Mouse (Mus musculus): ENCODE data around the gene Gm3233. TPM values are rescaled to one million over a fixed set of nuclear protein-coding genes. Genes with fewer than 3 reads are reported as not detected.
"Not testable (repeated sequence)": the region's sequence is repeated elsewhere in the genome, so short reads cannot be mapped to it uniquely, and the experiment has no call there.

Gm3233 gene
- not detected in 2 replicates for polyA plus RNA-seq (2012; ENCODE audit: insufficient read depth, insufficient read length, low replicate concordance, missing spikeins)

DNA sequence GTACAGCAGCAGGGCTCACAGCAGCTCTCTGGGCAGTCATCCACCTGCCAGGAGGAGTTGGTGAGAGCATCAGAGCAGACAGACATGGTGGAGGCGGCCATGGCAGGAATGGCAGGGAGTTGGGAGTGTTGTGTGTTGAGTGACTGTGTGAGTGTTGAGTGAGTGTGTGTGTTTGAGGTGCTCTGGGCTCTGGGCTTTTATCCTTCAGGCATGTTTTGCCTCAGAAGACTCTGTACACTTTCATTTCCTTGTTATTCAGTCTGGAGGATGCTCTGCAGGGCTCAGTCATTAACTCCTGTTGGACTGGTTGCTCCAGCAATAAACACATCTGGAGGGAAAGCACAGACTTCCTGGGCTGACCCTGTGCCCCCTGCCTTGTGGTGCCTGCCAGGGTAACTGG lies at the start of gene Gm3233:
Gm3233 (minus strand) TSS at position 101 of the 400 bp plus-strand sequence.
- not testable (repeated sequence) for H3K4me3 ChIP-seq (ENCODE audit: insufficient read depth, low read depth, low read length); H3K27ac ChIP-seq (ENCODE audit: insufficient read depth, low read depth, low read length); H3K4me1 ChIP-seq (ENCODE audit: control insufficient read depth, insufficient read depth, low read length)
- no CpG with 5 or more reads among the region's 1 CpGs for WGBS

- no peak overlapping the region for H3K4me3 ChIP-seq (ENCODE audit: insufficient read depth, low read depth, low read length)
- WGBS, result 87% methylated on average over 3 of the region's 3 CpGs
- H3K4me1 ChIP-seq (ENCODE audit: control insufficient read depth, insufficient read depth, low read length), result no peaks in the 10 kb centered on the region
- TF ChIP-seq POLR2A (IDR thresholded peaks at IDR 0.05; ENCODE audit: insufficient read depth, low read depth, low read length), result no peak
- no peak for TF ChIP-seq CTCF (IDR thresholded peaks at IDR 0.05; ENCODE audit: insufficient read depth, low read depth, low read length)
- no peak overlapping the region for H3K27ac ChIP-seq (ENCODE audit: insufficient read depth, low read depth, low read length)
Measured at GRCm38 (mm10) chr10:77804095-77804494, 44.6 kb upstream of the Gm3233 start.

- no peak within 1 kb of the TSS for H3K27ac ChIP-seq (ENCODE audit: insufficient read depth, low read depth, low read length)
- peaks cover 3% of the 10 kb centered on the region; the same call in 1 of the 2 replicates for H3K4me1 ChIP-seq (ENCODE audit: control insufficient read depth, insufficient read depth, low read length)
- WGBS, result 68% methylated on average over 8 of the region's 8 CpGs
- H3K4me3 ChIP-seq (ENCODE audit: insufficient read depth, low read depth, low read length), result no peak within 1 kb of the TSS
- TF ChIP-seq POLR2A (IDR thresholded peaks at IDR 0.05; ENCODE audit: insufficient read depth, low read depth, low read length) (no peak), CTCF (IDR thresholded peaks at IDR 0.05; ENCODE audit: insufficient read depth, low read depth, low read length) (no peak)
Measured at GRCm38 (mm10) chr10:77798921-77799508, 39.5 kb upstream of the Gm3233 start, which contains the start of gene Gm19668. Gene Gm19668, minus strand, starts transcription at chr10:77799133.

- WGBS, result 68% methylated on average over 3 of the region's 3 CpGs
- H3K4me1 ChIP-seq (ENCODE audit: control insufficient read depth, insufficient read depth, low read length); H3K4me3 ChIP-seq (ENCODE audit: insufficient read depth, low read depth, low read length); H3K27ac ChIP-seq (ENCODE audit: insufficient read depth, low read depth, low read length): not testable (repeated sequence)
Measured at GRCm38 (mm10) chr10:77798164-77798920, 38.9 kb upstream of the Gm3233 start.

DNA sequence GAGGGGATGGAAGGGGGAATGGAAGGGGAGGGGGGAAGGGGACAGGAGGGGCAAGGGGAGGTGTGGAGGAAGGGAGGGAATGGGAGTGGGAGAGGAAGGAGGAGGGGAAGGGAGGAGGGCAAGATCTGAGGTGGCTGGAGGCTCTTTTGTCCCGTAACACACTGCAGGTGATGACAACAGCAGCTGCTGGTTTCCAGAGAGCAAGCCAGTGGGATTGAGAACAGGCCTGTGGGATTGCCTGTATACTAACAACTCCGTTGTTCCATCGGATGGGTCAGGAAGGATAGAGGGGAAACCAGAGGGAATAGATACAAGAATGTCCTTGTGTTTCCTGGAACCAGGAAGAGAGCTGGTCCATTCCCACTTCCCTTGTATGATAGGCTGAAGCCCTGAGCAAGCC lies 38.2 kb upstream of the Gm3233 start:
- Histone ChIP-seq H3K4me3 (ENCODE audit: insufficient read depth, low read depth, low read length) (no peak overlapping the region), H3K27ac (ENCODE audit: insufficient read depth, low read depth, low read length) (no peak overlapping the region), H3K4me1 (ENCODE audit: control insufficient read depth, insufficient read depth, low read length) (peaks cover 3% of the 10 kb centered on the region; the same call in 1 of the 2 replicates)
- TF ChIP-seq POLR2A (IDR thresholded peaks at IDR 0.05; ENCODE audit: insufficient read depth, low read depth, low read length) (no peak), CTCF (IDR thresholded peaks at IDR 0.05; ENCODE audit: insufficient read depth, low read depth, low read length) (no peak)
- 53% methylated on average over 3 of the region's 3 CpGs for WGBS

DNA sequence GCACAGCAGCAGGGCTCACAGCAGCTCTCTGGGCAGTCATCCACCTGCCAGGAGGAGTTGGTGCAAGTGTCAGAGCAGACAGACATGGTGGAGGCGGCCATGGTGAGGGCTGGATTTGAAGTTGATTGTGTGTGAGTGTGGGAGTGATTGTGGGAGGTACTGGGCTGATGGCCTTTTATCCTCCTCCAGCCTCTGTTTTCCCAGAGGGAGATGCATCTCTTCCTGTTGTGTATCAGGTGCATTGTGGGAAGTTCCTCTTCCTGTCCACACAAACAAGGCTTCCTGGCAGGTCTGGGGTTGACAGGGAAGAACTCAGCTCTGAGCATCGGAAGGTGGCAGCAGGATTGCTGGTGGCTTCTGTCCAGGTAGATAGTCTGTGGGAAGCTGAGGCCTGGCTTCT lies 35.5 kb upstream of the Gm3233 start, which contains the start of gene Gm9639:
Gm9639 (minus strand) TSS at position 101 of the 400 bp plus-strand sequence.
- WGBS, result 73% methylated on average over 2 of the region's 2 CpGs

DNA sequence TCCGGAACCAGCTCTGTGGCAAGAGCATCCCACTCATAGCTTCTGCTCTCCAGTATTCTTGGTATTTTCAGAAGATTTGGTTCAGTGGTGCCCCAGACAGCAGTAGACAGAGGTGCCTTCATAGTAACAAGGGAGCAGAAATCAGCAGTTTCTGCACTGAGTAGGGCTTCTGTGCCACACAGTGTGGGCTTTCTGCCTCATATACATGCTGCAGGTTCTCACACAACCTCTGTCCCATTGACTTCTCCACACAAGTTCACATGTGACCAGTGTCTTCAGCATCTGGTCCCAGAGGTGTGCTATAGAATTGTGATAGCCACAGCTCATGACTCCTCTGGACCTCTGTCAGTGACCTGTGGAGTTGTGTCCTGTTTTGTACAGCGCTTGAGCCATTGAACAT lies 29.1 kb upstream of the Gm3233 start:
- H3K27ac ChIP-seq (ENCODE audit: insufficient read depth, low read depth, low read length), result no peak overlapping the region
- no peak overlapping the region for H3K4me3 ChIP-seq (ENCODE audit: insufficient read depth, low read depth, low read length)
- TF ChIP-seq POLR2A (IDR thresholded peaks at IDR 0.05; ENCODE audit: insufficient read depth, low read depth, low read length), result no peak
- no peak for TF ChIP-seq CTCF (IDR thresholded peaks at IDR 0.05; ENCODE audit: insufficient read depth, low read depth, low read length)
- WGBS, result 85% methylated on average over 2 of the region's 2 CpGs
- no peaks in the 10 kb centered on the region for H3K4me1 ChIP-seq (ENCODE audit: control insufficient read depth, insufficient read depth, low read length)

More for the DNA sequence above, 35.5 kb upstream of the Gm3233 start, which contains the start of gene Gm9639:
- no peak within 1 kb of the TSS for H3K27ac ChIP-seq (ENCODE audit: insufficient read depth, low read depth, low read length)
- TF ChIP-seq CTCF (IDR thresholded peaks at IDR 0.05; ENCODE audit: insufficient read depth, low read depth, low read length) (no peak), POLR2A (IDR thresholded peaks at IDR 0.05; ENCODE audit: insufficient read depth, low read depth, low read length) (no peak)
- no peak within 1 kb of the TSS for H3K4me3 ChIP-seq (ENCODE audit: insufficient read depth, low read depth, low read length)
- peaks cover 3% of the 10 kb centered on the region; the same call in 1 of the 2 replicates for H3K4me1 ChIP-seq (ENCODE audit: control insufficient read depth, insufficient read depth, low read length)

DNA sequence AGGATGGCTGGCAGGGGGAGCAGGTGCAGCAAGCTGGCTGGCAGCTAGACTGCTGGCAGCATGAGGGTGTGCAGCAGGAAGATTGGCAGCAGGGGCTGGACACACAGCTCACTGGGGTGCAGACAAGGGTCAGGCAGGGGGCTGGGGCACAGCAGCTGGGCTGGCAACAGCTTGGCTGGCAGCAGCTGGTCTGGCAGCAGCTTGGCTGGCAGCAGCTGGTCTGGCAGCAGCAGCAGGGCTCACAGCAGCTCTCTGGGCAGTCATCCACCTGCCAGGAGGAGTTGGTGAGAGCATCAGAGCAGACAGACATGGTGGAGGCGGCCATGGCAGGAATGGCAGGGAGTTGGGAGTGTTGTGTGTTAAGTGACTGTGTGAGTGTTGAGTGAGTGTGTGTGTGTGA lies 28.4 kb upstream of the Gm3233 start, which contains the start of gene Gm7137:
Gm7137 (minus strand) TSS at position 325 of the 400 bp plus-strand sequence.
- H3K4me3 ChIP-seq (ENCODE audit: insufficient read depth, low read depth, low read length); H3K27ac ChIP-seq (ENCODE audit: insufficient read depth, low read depth, low read length); H3K4me1 ChIP-seq (ENCODE audit: control insufficient read depth, insufficient read depth, low read length): not testable (repeated sequence)
- WGBS, result 56% methylated on average over 1 of the region's 1 CpGs

DNA sequence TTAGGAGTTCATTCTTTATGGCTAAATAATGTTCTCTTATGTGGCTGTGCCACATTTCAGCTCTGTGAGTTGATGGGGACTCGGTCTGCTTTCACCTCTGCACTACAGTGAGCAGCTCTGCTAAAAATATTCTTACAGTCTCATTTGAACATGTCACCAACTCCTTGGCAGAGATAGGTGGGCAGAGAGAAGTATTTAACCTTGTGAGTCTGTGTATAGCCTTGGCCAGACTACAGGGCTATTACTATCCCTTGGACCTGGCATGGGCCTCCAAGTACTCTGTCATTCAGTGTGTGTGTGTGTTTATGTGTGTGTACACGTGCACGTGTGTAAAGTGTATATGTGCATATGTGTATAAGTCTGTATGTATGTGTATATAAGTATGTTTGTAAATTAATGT lies 23.9 kb upstream of the Gm3233 start:
- H3K27ac ChIP-seq (ENCODE audit: insufficient read depth, low read depth, low read length); H3K4me3 ChIP-seq (ENCODE audit: insufficient read depth, low read depth, low read length); H3K4me1 ChIP-seq (ENCODE audit: control insufficient read depth, insufficient read depth, low read length): not testable (repeated sequence)
- WGBS, result 93% methylated on average over 3 of the region's 3 CpGs

DNA sequence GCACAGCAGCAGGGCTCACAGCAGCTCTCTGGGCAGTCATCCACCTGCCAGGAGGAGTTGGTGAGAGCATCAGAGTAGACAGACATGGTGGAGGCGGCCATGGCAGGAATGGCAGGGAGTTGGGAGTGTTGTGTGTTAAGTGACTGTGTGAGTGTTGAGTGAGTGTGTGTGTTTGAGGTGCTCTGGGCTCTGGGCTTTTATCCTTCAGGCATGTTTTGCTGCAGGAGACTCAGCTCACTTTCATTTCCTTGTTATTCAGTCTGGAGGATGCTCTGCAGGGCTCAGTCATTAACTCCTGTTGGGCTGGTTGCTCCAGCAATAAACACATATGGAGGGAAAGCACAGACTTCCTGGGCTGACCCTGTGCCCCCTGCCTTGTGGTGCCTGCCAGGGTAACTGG lies 23.0 kb upstream of the Gm3233 start, which contains the start of gene Gm3250:
Gm3250 (minus strand) TSS at position 101 of the 400 bp plus-strand sequence.
- 75% methylated on average over 1 of the region's 1 CpGs for WGBS
- H3K4me1 ChIP-seq (ENCODE audit: control insufficient read depth, insufficient read depth, low read length); H3K4me3 ChIP-seq (ENCODE audit: insufficient read depth, low read depth, low read length); H3K27ac ChIP-seq (ENCODE audit: insufficient read depth, low read depth, low read length): not testable (repeated sequence)

- 70% methylated on average over 1 of the region's 1 CpGs for whole genome bisulfite sequencing
- H3K4me1 ChIP-seq (ENCODE audit: control insufficient read depth, insufficient read depth, low read length); H3K27ac ChIP-seq (ENCODE audit: insufficient read depth, low read depth, low read length); H3K4me3 ChIP-seq (ENCODE audit: insufficient read depth, low read depth, low read length): not testable (repeated sequence)
Measured at GRCm38 (mm10) chr10:77776844-77777243, 17.4 kb upstream of the Gm3233 start, which contains the start of gene Gm7138. Gene Gm7138, minus strand, starts transcription at chr10:77776944.

GRCm38 (mm10) chr10:77772142-77772541 lies 12.7 kb upstream of the Gm3233 start:
- not testable (repeated sequence) for H3K4me3 ChIP-seq (ENCODE audit: insufficient read depth, low read depth, low read length); H3K4me1 ChIP-seq (ENCODE audit: control insufficient read depth, insufficient read depth, low read length); H3K27ac ChIP-seq (ENCODE audit: insufficient read depth, low read depth, low read length)
- WGBS, result 93% methylated on average over 1 of the region's 3 CpGs

DNA sequence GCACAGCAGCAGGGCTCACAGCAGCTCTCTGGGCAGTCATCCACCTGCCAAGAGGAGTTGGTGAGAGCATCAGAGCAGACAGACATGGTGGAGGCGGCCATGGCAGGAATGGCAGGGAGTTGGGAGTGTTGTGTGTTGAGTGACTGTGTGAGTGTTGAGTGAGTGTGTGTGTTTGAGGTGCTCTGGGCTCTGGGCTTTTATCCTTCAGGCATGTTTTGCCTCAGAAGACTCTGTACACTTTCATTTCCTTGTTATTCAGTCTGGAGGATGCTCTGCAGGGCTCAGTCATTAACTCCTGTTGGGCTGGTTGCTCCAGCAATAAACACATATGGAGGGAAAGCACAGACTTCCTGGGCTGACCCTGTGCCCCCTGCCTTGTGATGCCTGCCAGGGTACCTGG lies 11.7 kb upstream of the Gm3233 start, which contains the start of gene Gm3238:
Gm3238 (minus strand) TSS at position 101 of the 400 bp plus-strand sequence.
- H3K27ac ChIP-seq (ENCODE audit: insufficient read depth, low read depth, low read length); H3K4me1 ChIP-seq (ENCODE audit: control insufficient read depth, insufficient read depth, low read length); H3K4me3 ChIP-seq (ENCODE audit: insufficient read depth, low read depth, low read length): not testable (repeated sequence)
- 75% methylated on average over 1 of the region's 1 CpGs for WGBS
